Mouse (Mus musculus) heart, embryonic 11.5 days (tissue): Measurements from ENCODE around the gene 5730409E04Rik. TPM values are rescaled to one million over a fixed set of nuclear protein-coding genes. Genes with fewer than 3 reads are reported as not detected.
A peak's percentile ranks its signal among the peaks of the same experiment; 100 is the strongest.

Experiments
- ATAC-seq: fragments of 200-750 bp; cut with Nextera tagmentation; replicated peaks from 2 replicates; pipeline ENCODE4 v1.8.0; 2017; ENCODE audit warnings: moderate library complexity; ENCODE audit not compliant: insufficient number of reproducible peaks, low FRiP score, low TSS enrichment
- H3K27ac ChIP-seq: fragments of 300-500 bp; sonication (generic); 2 replicates; pipeline ENCODE4 v1.5.1; 2014; ENCODE audit warnings: mild to moderate bottlenecking, low read depth, low read length
- H3K27me3 ChIP-seq: fragments of 300-500 bp; sonication (generic); 2 replicates; pipeline ENCODE4 v1.6.1; 2014; ENCODE audit warnings: mild to moderate bottlenecking, low read length, mixed read lengths; ENCODE audit not compliant: control insufficient read depth, insufficient read depth
- H3K36me3 ChIP-seq: fragments of 300-500 bp; sonication (generic); 2 replicates; pipeline ENCODE4 v1.6.1; 2014; ENCODE audit warnings: mild to moderate bottlenecking, low read length, moderate library complexity, mixed read lengths; ENCODE audit not compliant: control insufficient read depth, insufficient read depth
- H3K4me1 ChIP-seq: fragments of 300-500 bp; sonication (generic); 2 replicates; pipeline ENCODE4 v1.6.1; 2014; ENCODE audit warnings: low read length; ENCODE audit not compliant: control insufficient read depth, insufficient read depth
- H3K4me2 ChIP-seq: fragments of 300-500 bp; sonication (generic); 2 replicates; pipeline ENCODE4 v1.6.1; 2014; ENCODE audit warnings: mild to moderate bottlenecking, moderate library complexity
- H3K4me3 ChIP-seq: fragments of 300-500 bp; sonication (generic); 2 replicates; pipeline ENCODE4 v1.5.1; 2014; ENCODE audit warnings: low read depth, low read length
- H3K9ac ChIP-seq: fragments of 300-500 bp; sonication (generic); 2 replicates; pipeline ENCODE4 v1.6.1; 2014; ENCODE audit warnings: mild to moderate bottlenecking, low read depth, low read length, moderate library complexity
- H3K9me3 ChIP-seq: fragments of 300-500 bp; sonication (generic); replicated peaks from 2 replicates; pipeline ENCODE4 v1.6.1; 2016; ENCODE audit warnings: low read length; ENCODE audit not compliant: control insufficient read depth
- WGBS: fragments of 180-500 bp; shearing (Covaris S2); extraction: QIAGEN DNeasy Blood & Tissue Kit; methylation state at CpG from one replicate; pipeline ENCODE4 v1.1.7; 2014; ENCODE audit not compliant: insufficient replicate concordance; 5-methylcytosine and 5-hydroxymethylcytosine counted together
- polyA plus RNA-seq: library from polyadenylated mRNA; unstranded; fragments of >200 nt; fragmentation: Nextera tagmentation; extraction: Ambion mirVana; gene quantifications from 2 replicates; pipeline ENCODE4 v1.2.1, GENCODE M21; 2014

5730409E04Rik gene
- polyA plus RNA-seq, 1 experiment from 2014 or later, result 1.6 TPM

GRCm38 (mm10) chr4:126599971-126600754, 9.5 kb upstream of the 5730409E04Rik start:
- H3K27me3 ChIP-seq, result no peaks in the 10 kb centered on the region
- H3K27ac ChIP-seq, result no peak overlapping the region
- peaks cover 4% of the 10 kb centered on the region; the same call in 1 of the 2 replicates for H3K4me1 ChIP-seq
- H3K36me3 ChIP-seq, result no peaks in the 10 kb centered on the region
- no peak overlapping the region for H3K4me2 ChIP-seq
- no peak for ATAC-seq
- no peaks in the 10 kb centered on the region for H3K9me3 ChIP-seq
- no peak overlapping the region for H3K9ac ChIP-seq
- H3K4me3 ChIP-seq, result no peak overlapping the region
- 28% methylated on average over 8 of the region's 8 CpGs for WGBS

- Histone ChIP-seq H3K9ac (0 out of 2 replicates have a peak overlapping the region, but pooled peaks have one; percentile 34), H3K4me2 (peak overlapping the region; percentile 52), H3K9me3 (no peaks in the 10 kb centered on the region), H3K4me3 (peak overlapping the region; percentile 8; the same call in 1 of the 2 replicates), H3K4me1 (peaks cover 4% of the 10 kb centered on the region; the same call in 1 of the 2 replicates), H3K27ac (no peak overlapping the region), H3K36me3 (no peaks in the 10 kb centered on the region), H3K27me3 (no peaks in the 10 kb centered on the region)
- no peak for ATAC-seq
- 24% methylated on average over 18 of the region's 22 CpGs for WGBS
These were observed 7.8 kb upstream of the 5730409E04Rik start for GRCm38 (mm10) chr4:126601597-126602444.

- no peak overlapping the region for H3K27ac ChIP-seq
- 0 out of 2 replicates have a peak overlapping the region, but pooled peaks have one; percentile 34 for H3K9ac ChIP-seq
- no peaks in the 10 kb centered on the region for H3K27me3 ChIP-seq
- peaks cover 4% of the 10 kb centered on the region; the same call in 1 of the 2 replicates for H3K4me1 ChIP-seq
- no peak for ATAC-seq
- peak overlapping the region; percentile 52 for H3K4me2 ChIP-seq
- no peaks in the 10 kb centered on the region for H3K36me3 ChIP-seq
- H3K4me3 ChIP-seq, result no peak overlapping the region
- 15% methylated on average over 6 of the region's 6 CpGs for WGBS
- H3K9me3 ChIP-seq, result no peaks in the 10 kb centered on the region
These were observed 7.2 kb upstream of the 5730409E04Rik start for GRCm38 (mm10) chr4:126602445-126602762.

GRCm38 (mm10) chr4:126604141-126604540, 5.5 kb upstream of the 5730409E04Rik start:
- 66% methylated on average over 2 of the region's 2 CpGs for WGBS
- Histone ChIP-seq H3K9me3 (no peaks in the 10 kb centered on the region), H3K27ac (no peak overlapping the region), H3K36me3 (no peaks in the 10 kb centered on the region), H3K4me1 (peaks cover 4% of the 10 kb centered on the region; the same call in 1 of the 2 replicates), H3K9ac (no peak overlapping the region), H3K4me3 (no peak overlapping the region), H3K4me2 (no peak overlapping the region), H3K27me3 (no peaks in the 10 kb centered on the region)
- ATAC-seq, result no peak

GRCm38 (mm10) chr4:126605751-126606150, 3.9 kb upstream of the 5730409E04Rik start:
- 73% methylated on average over 4 of the region's 4 CpGs for WGBS
- no peak overlapping the region for H3K4me3 ChIP-seq

GRCm38 (mm10) chr4:126611991-126612390, 2.4 kb downstream of the 5730409E04Rik start:
- no peak for ATAC-seq
- Histone ChIP-seq H3K9me3 (no peaks in the 10 kb centered on the region), H3K9ac (no peak overlapping the region), H3K27ac (no peak overlapping the region), H3K36me3 (no peaks in the 10 kb centered on the region), H3K27me3 (no peaks in the 10 kb centered on the region), H3K4me2 (no peak overlapping the region), H3K4me1 (no peaks in the 10 kb centered on the region), H3K4me3 (no peak overlapping the region)
- WGBS, result 84% methylated on average over 17 of the region's 17 CpGs

More at GRCm38 (mm10) chr4:126605751-126606150, 3.9 kb upstream of the 5730409E04Rik start:
- H3K27ac ChIP-seq, result no peak overlapping the region
- no peaks in the 10 kb centered on the region for H3K27me3 ChIP-seq
- no peak overlapping the region for H3K4me2 ChIP-seq
- H3K36me3 ChIP-seq, result no peaks in the 10 kb centered on the region
- H3K9ac ChIP-seq, result 0 out of 2 replicates have a peak overlapping the region, but pooled peaks have one; percentile 5
- no peak for ATAC-seq
- H3K4me1 ChIP-seq, result peaks cover 4% of the 10 kb centered on the region; the same call in 1 of the 2 replicates
- H3K9me3 ChIP-seq, result no peaks in the 10 kb centered on the region

GRCm38 (mm10) chr4:126616312-126616711, 6.7 kb downstream of the 5730409E04Rik start:
- no peak overlapping the region for H3K27ac ChIP-seq
- H3K4me2 ChIP-seq, result no peak overlapping the region
- H3K27me3 ChIP-seq, result peaks cover 25% of the 10 kb centered on the region
- no peak overlapping the region for H3K4me3 ChIP-seq
- no peak overlapping the region for H3K9ac ChIP-seq
- WGBS, result 81% methylated on average over 4 of the region's 4 CpGs
- no peaks in the 10 kb centered on the region for H3K36me3 ChIP-seq
- no peak for ATAC-seq
- H3K4me1 ChIP-seq, result peaks cover 6% of the 10 kb centered on the region; the same call in 1 of the 2 replicates
- H3K9me3 ChIP-seq, result no peaks in the 10 kb centered on the region; the same call in 1 of the 2 replicates

- H3K9me3 ChIP-seq, result no peaks in the 10 kb centered on the region; the same call in 1 of the 2 replicates
- H3K4me3 ChIP-seq, result peak overlapping the region; percentile 25
- no peak overlapping the region for H3K27ac ChIP-seq
- H3K27me3 ChIP-seq, result peaks cover 30% of the 10 kb centered on the region
- ATAC-seq, result no peak; the same call in 1 of the 2 replicates
- H3K4me2 ChIP-seq, result peak overlapping the region; percentile 69
- peak overlapping the region; percentile 62 for H3K9ac ChIP-seq
- 4% methylated on average over 33 of the region's 33 CpGs for WGBS
- peaks cover 6% of the 10 kb centered on the region; the same call in 1 of the 2 replicates for H3K4me1 ChIP-seq
- H3K36me3 ChIP-seq, result no peaks in the 10 kb centered on the region
These were observed 10.2 kb downstream of the 5730409E04Rik start for GRCm38 (mm10) chr4:126619691-126620330.
